Mouse (Mus musculus) T-cell, adult 66 days (primary cell): Measurements from ENCODE around the gene Adgrg4. TPM values are rescaled to one million over a fixed set of nuclear protein-coding genes. Genes with fewer than 3 reads are reported as not detected.

Source experiments
- total RNA-seq, 2 experiments: library from RNA; stranded (reverse); gene quantifications; 3 replicates in 1 of 2; 4 replicates in 1 of 2; pipeline ENCODE4 v1.2.4; 2023

Gene Adgrg4
- total RNA-seq: not detected

GRCm38 (mm10) chrX:56869863-56870262 is at the start of gene Adgrg4:
Gene Adgrg4, plus strand, starts transcription at chrX:56870163.

GRCm38 (mm10) chrX:56821765-56822603 is 48.0 kb upstream of the Adgrg4 start, which contains the start of gene Map7d3:
Gene Map7d3, minus strand, starts transcription at chrX:56822326.

GRCm38 (mm10) chrX:57042774-57043173 is 172.8 kb downstream of the Adgrg4 start, which contains the start of gene Brs3:
Gene Brs3, plus strand, starts transcription at chrX:57043074.

Other genes starting within 250 kb of the Adgrg4 start
- not detected for gene Fhl1, start 138.4 kb upstream of the Adgrg4 start, total RNA-seq
- 1 to 10 TPM in 1 of 2 experiments, under 1 TPM in 1; 0.27 to 1.4 TPM for gene Map7d3, start 47.8 kb upstream of the Adgrg4 start, total RNA-seq
- not detected for gene Brs3, start 172.9 kb downstream of the Adgrg4 start, total RNA-seq
- gene Htatsf1, start 183.4 kb downstream of the Adgrg4 start, total RNA-seq: 10 to 100 TPM; 42.7 to 54.6 TPM
- gene Vgll1, start 217.9 kb downstream of the Adgrg4 start, total RNA-seq: not detected